Mouse (Mus musculus) heart, embryonic 10.5 days (tissue): ENCODE measurements around the gene Celf2. TPM values are rescaled to one million over a fixed set of nuclear protein-coding genes. Genes with fewer than 3 reads are reported as not detected.
A peak's percentile ranks its signal among the peaks of the same experiment; 100 is the strongest.

Experiments
- DNase-seq: peaks from one replicate; pipeline ENCODE4 v3.0.0-alpha.2; 2017; ENCODE audit warnings: low spot score
- H3K27ac ChIP-seq: fragments of 300-500 bp; sonication (generic); 2 replicates; pipeline ENCODE4 v1.5.1; 2016; ENCODE audit warnings: mild to moderate bottlenecking
- H3K27me3 ChIP-seq: fragments of 300-500 bp; sonication (generic); 2 replicates; pipeline ENCODE4 v1.6.1; 2016; ENCODE audit warnings: mild to moderate bottlenecking; ENCODE audit not compliant: poor library complexity, insufficient read depth, severe bottlenecking
- H3K36me3 ChIP-seq: fragments of 300-500 bp; sonication (generic); 2 replicates; pipeline ENCODE4 v1.6.1; 2016; ENCODE audit warnings: mild to moderate bottlenecking, moderate library complexity
- H3K4me1 ChIP-seq: fragments of 300-500 bp; sonication (generic); 2 replicates; pipeline ENCODE4 v1.6.1; 2016; ENCODE audit warnings: mild to moderate bottlenecking
- H3K4me3 ChIP-seq: fragments of 300-500 bp; sonication (generic); 2 replicates; pipeline ENCODE4 v1.5.1; 2016; ENCODE audit warnings: mild to moderate bottlenecking, moderate library complexity
- H3K9me3 ChIP-seq: fragments of 300-500 bp; sonication (generic); 2 replicates; pipeline ENCODE4 v1.6.1; 2016; ENCODE audit warnings: mild to moderate bottlenecking, moderate library complexity
- WGBS: fragments of 180-500 bp; shearing (Covaris S2); methylation state at CpG from one replicate; pipeline ENCODE4 v1.1.7; 2016; 5-methylcytosine and 5-hydroxymethylcytosine counted together
- polyA plus RNA-seq: library from polyadenylated mRNA; unstranded; fragments of >200 nt; fragmentation: Nextera tagmentation; extraction: Ambion mirVana; gene quantifications from 2 replicates; pipeline ENCODE4 v1.2.1, GENCODE M21; 2016

Gene Celf2
- polyA plus RNA-seq, 1 experiment from 2014 or later, result 38.2 TPM

- H3K27me3 ChIP-seq, result no peaks in the 10 kb centered on the region
- H3K9me3 ChIP-seq, result no peaks in the 10 kb centered on the region
- 37% methylated on average over 11 of the region's 11 CpGs for WGBS
- H3K4me1 ChIP-seq, result peaks cover 23% of the 10 kb centered on the region
- H3K36me3 ChIP-seq, result no peaks in the 10 kb centered on the region
- H3K27ac ChIP-seq, result peak overlapping the region; percentile 63
- H3K4me3 ChIP-seq, result peak overlapping the region; percentile 48
- no peak for DNase-seq
Observed at GRCm38 (mm10) chr2:6720753-6721459, 788.5 kb downstream of the Celf2 start.

GRCm38 (mm10) chr2:6718864-6719263, 790.5 kb downstream of the Celf2 start:
- no peak overlapping the region for H3K27ac ChIP-seq
- H3K27me3 ChIP-seq, result no peaks in the 10 kb centered on the region
- H3K36me3 ChIP-seq, result no peaks in the 10 kb centered on the region
- no peak overlapping the region for H3K4me3 ChIP-seq
- H3K4me1 ChIP-seq, result peaks cover 23% of the 10 kb centered on the region
- no peak for DNase-seq
- H3K9me3 ChIP-seq, result no peaks in the 10 kb centered on the region

- DNase-seq, result no peak
Observed at GRCm38 (mm10) chr2:6717953-6718352, 791.4 kb downstream of the Celf2 start.

GRCm38 (mm10) chr2:6715562-6715961, 793.8 kb downstream of the Celf2 start:
- Histone ChIP-seq H3K4me1 (no peaks in the 10 kb centered on the region), H3K36me3 (no peaks in the 10 kb centered on the region), H3K27ac (no peak overlapping the region), H3K4me3 (no peak overlapping the region), H3K9me3 (no peaks in the 10 kb centered on the region), H3K27me3 (no peaks in the 10 kb centered on the region)
- 85% methylated on average over 3 of the region's 3 CpGs for WGBS
- DNase-seq, result no peak

More at GRCm38 (mm10) chr2:6717953-6718352, 791.4 kb downstream of the Celf2 start:
- no peaks in the 10 kb centered on the region for H3K27me3 ChIP-seq
- WGBS, result 56% methylated on average over 3 of the region's 3 CpGs
- H3K9me3 ChIP-seq, result no peaks in the 10 kb centered on the region
- H3K4me1 ChIP-seq, result peaks cover 23% of the 10 kb centered on the region
- no peak overlapping the region for H3K27ac ChIP-seq
- H3K36me3 ChIP-seq, result no peaks in the 10 kb centered on the region
- no peak overlapping the region for H3K4me3 ChIP-seq

- no peaks in the 10 kb centered on the region for H3K27me3 ChIP-seq
- no peaks in the 10 kb centered on the region for H3K9me3 ChIP-seq
- no peak overlapping the region for H3K4me3 ChIP-seq
- no peak for DNase-seq
- H3K4me1 ChIP-seq, result no peaks in the 10 kb centered on the region
- H3K36me3 ChIP-seq, result no peaks in the 10 kb centered on the region
- WGBS, result 79% methylated on average over 6 of the region's 6 CpGs
- no peak overlapping the region for H3K27ac ChIP-seq
Observed at GRCm38 (mm10) chr2:6713529-6713928, 795.8 kb downstream of the Celf2 start.

GRCm38 (mm10) chr2:6710687-6711430, 798.5 kb downstream of the Celf2 start:
- Histone ChIP-seq H3K27ac (no peak overlapping the region; the same call in 1 of the 2 replicates), H3K4me1 (peaks cover 12% of the 10 kb centered on the region; the same call in 1 of the 2 replicates), H3K9me3 (no peaks in the 10 kb centered on the region), H3K27me3 (no peaks in the 10 kb centered on the region), H3K36me3 (no peaks in the 10 kb centered on the region), H3K4me3 (no peak overlapping the region)
- WGBS, result 68% methylated on average over 7 of the region's 7 CpGs
- DNase-seq, result no peak

GRCm38 (mm10) chr2:6707959-6708519, 801.3 kb downstream of the Celf2 start:
- H3K27ac ChIP-seq, result no peak overlapping the region
- DNase-seq, result no peak
- 28% methylated on average over 5 of the region's 5 CpGs for WGBS

GRCm38 (mm10) chr2:6707276-6707675, 802.1 kb downstream of the Celf2 start:
- WGBS, result 26% methylated on average over 2 of the region's 2 CpGs
- Histone ChIP-seq H3K9me3 (no peaks in the 10 kb centered on the region), H3K4me3 (no peak overlapping the region), H3K27ac (no peak overlapping the region), H3K4me1 (peaks cover 12% of the 10 kb centered on the region; the same call in 1 of the 2 replicates), H3K27me3 (no peaks in the 10 kb centered on the region), H3K36me3 (no peaks in the 10 kb centered on the region)
- DNase-seq, result no peak

More at GRCm38 (mm10) chr2:6707959-6708519, 801.3 kb downstream of the Celf2 start:
- no peaks in the 10 kb centered on the region for H3K36me3 ChIP-seq
- no peaks in the 10 kb centered on the region for H3K9me3 ChIP-seq
- no peaks in the 10 kb centered on the region for H3K27me3 ChIP-seq
- peaks cover 12% of the 10 kb centered on the region; the same call in 1 of the 2 replicates for H3K4me1 ChIP-seq
- no peak overlapping the region for H3K4me3 ChIP-seq

GRCm38 (mm10) chr2:6705929-6706739, 803.2 kb downstream of the Celf2 start:
- Histone ChIP-seq H3K4me3 (no peak overlapping the region), H3K9me3 (no peaks in the 10 kb centered on the region), H3K27ac (no peak overlapping the region), H3K4me1 (peaks cover 12% of the 10 kb centered on the region; the same call in 1 of the 2 replicates), H3K36me3 (no peaks in the 10 kb centered on the region), H3K27me3 (no peaks in the 10 kb centered on the region)
- 72% methylated on average over 11 of the region's 11 CpGs for WGBS
- no peak for DNase-seq

- no peak overlapping the region for H3K27ac ChIP-seq
- H3K4me3 ChIP-seq, result no peak overlapping the region
- no peaks in the 10 kb centered on the region for H3K27me3 ChIP-seq
- WGBS, result 75% methylated on average over 7 of the region's 7 CpGs
- H3K9me3 ChIP-seq, result no peaks in the 10 kb centered on the region
- H3K4me1 ChIP-seq, result peaks cover 12% of the 10 kb centered on the region; the same call in 1 of the 2 replicates
- DNase-seq, result no peak
- H3K36me3 ChIP-seq, result no peaks in the 10 kb centered on the region
Observed at GRCm38 (mm10) chr2:6705475-6705874, 803.9 kb downstream of the Celf2 start.

GRCm38 (mm10) chr2:6704804-6705203, 804.6 kb downstream of the Celf2 start:
- peaks cover 12% of the 10 kb centered on the region; the same call in 1 of the 2 replicates for H3K4me1 ChIP-seq
- DNase-seq, result no peak
- 81% methylated on average over 1 of the region's 1 CpGs for WGBS
- H3K36me3 ChIP-seq, result no peaks in the 10 kb centered on the region
- H3K27me3 ChIP-seq, result no peaks in the 10 kb centered on the region
- H3K9me3 ChIP-seq, result no peaks in the 10 kb centered on the region
- H3K4me3 ChIP-seq, result no peak overlapping the region
- H3K27ac ChIP-seq, result no peak overlapping the region

GRCm38 (mm10) chr2:6704342-6704741, 805.0 kb downstream of the Celf2 start:
- H3K27me3 ChIP-seq, result no peaks in the 10 kb centered on the region
- H3K4me1 ChIP-seq, result peaks cover 12% of the 10 kb centered on the region; the same call in 1 of the 2 replicates
- no peak overlapping the region for H3K4me3 ChIP-seq
- H3K9me3 ChIP-seq, result no peaks in the 10 kb centered on the region
- WGBS, result 78% methylated on average over 7 of the region's 7 CpGs
- H3K36me3 ChIP-seq, result no peaks in the 10 kb centered on the region
- H3K27ac ChIP-seq, result no peak overlapping the region
- no peak for DNase-seq
